Mouse (Mus musculus) liver, embryonic 13.5 days (tissue): Measurements from ENCODE around the gene Tnfsf11. TPM values are rescaled to one million over a fixed set of nuclear protein-coding genes. Genes with fewer than 3 reads are reported as not detected.

Source experiments
- ATAC-seq: fragments of 200-750 bp; cut with Nextera tagmentation; 2 replicates; pipeline ENCODE4 v1.8.0; 2017; ENCODE audit warnings: low read depth, mild to moderate bottlenecking, moderate number of reproducible peaks, moderate library complexity
- DNase-seq: peaks from one replicate; pipeline ENCODE4 v3.0.0; 2022
- H3K27ac ChIP-seq: fragments of 300-500 bp; sonication (generic); 2 replicates; pipeline ENCODE4 v1.5.1; 2015; ENCODE audit warnings: moderate library complexity, mild to moderate bottlenecking, inconsistent platforms
- H3K27me3 ChIP-seq: fragments of 300-500 bp; sonication (generic); 2 replicates; pipeline ENCODE4 v1.6.1; 2015; ENCODE audit warnings: mild to moderate bottlenecking, inconsistent platforms
- H3K36me3 ChIP-seq: fragments of 300-500 bp; sonication (generic); 2 replicates; pipeline ENCODE4 v1.6.1; 2015; ENCODE audit warnings: mild to moderate bottlenecking, inconsistent platforms
- H3K4me1 ChIP-seq: fragments of 300-500 bp; sonication (generic); replicated peaks from 2 replicates; pipeline ENCODE4 v1.6.1; 2015; ENCODE audit warnings: inconsistent platforms
- H3K4me2 ChIP-seq: fragments of 300-500 bp; sonication (generic); 2 replicates; pipeline ENCODE4 v1.6.1; 2015; ENCODE audit warnings: inconsistent platforms, mild to moderate bottlenecking, moderate library complexity
- H3K4me3 ChIP-seq: fragments of 300-500 bp; sonication (generic); replicated peaks from 2 replicates; pipeline ENCODE4 v1.5.1; 2015; ENCODE audit warnings: mild to moderate bottlenecking, inconsistent platforms
- H3K9ac ChIP-seq: fragments of 300-500 bp; sonication (generic); 2 replicates; pipeline ENCODE4 v1.6.1; 2015; ENCODE audit warnings: mild to moderate bottlenecking, inconsistent platforms
- H3K9me3 ChIP-seq: fragments of 300-500 bp; sonication (generic); replicated peaks from 2 replicates; pipeline ENCODE4 v1.6.1; 2016; ENCODE audit warnings: inconsistent platforms
- WGBS: fragments of 180-500 bp; shearing (Covaris S2); methylation state at CpG from one replicate; pipeline ENCODE4 v1.1.7; 2015; ENCODE audit not compliant: insufficient replicate concordance; 5-methylcytosine and 5-hydroxymethylcytosine counted together
- polyA plus RNA-seq: library from polyadenylated mRNA; unstranded; fragments of >200 nt; fragmentation: Nextera tagmentation; extraction: Ambion mirVana; gene quantifications from 2 replicates; pipeline ENCODE4 v1.2.1, GENCODE M21; 2015

Tnfsf11 gene
- polyA plus RNA-seq, 1 experiment from 2014 or later, result 0.08 TPM

- H3K36me3 ChIP-seq, result no peaks in the 10 kb centered on the region
- WGBS, result 43% methylated on average over 8 of the region's 8 CpGs
- H3K27ac ChIP-seq, result no peak overlapping the region
- no peak overlapping the region for H3K4me2 ChIP-seq
- H3K27me3 ChIP-seq, result no peaks in the 10 kb centered on the region
- H3K9me3 ChIP-seq, result no peaks in the 10 kb centered on the region
- no peaks in the 10 kb centered on the region for H3K4me1 ChIP-seq
- ATAC-seq (no peak), DNase-seq (no peak)
- H3K9ac ChIP-seq, result no peak overlapping the region
- no peak overlapping the region for H3K4me3 ChIP-seq
These were observed 22.1 kb upstream of the Tnfsf11 start for GRCm38 (mm10) chr14:78329765-78330451.

- ATAC-seq (no peak), DNase-seq (no peak)
- Histone ChIP-seq H3K36me3 (no peaks in the 10 kb centered on the region), H3K4me3 (no peak overlapping the region), H3K9me3 (no peaks in the 10 kb centered on the region), H3K27ac (no peak overlapping the region), H3K9ac (no peak overlapping the region), H3K4me2 (no peak overlapping the region), H3K27me3 (no peaks in the 10 kb centered on the region), H3K4me1 (no peaks in the 10 kb centered on the region)
- WGBS, result 67% methylated on average over 1 of the region's 1 CpGs
These were observed 15.5 kb upstream of the Tnfsf11 start for GRCm38 (mm10) chr14:78323356-78323755.

GRCm38 (mm10) chr14:78322916-78323315, 15.1 kb upstream of the Tnfsf11 start:
- H3K4me3 ChIP-seq, result no peak overlapping the region
- H3K36me3 ChIP-seq, result no peaks in the 10 kb centered on the region
- no peak for ATAC-seq
- no peak overlapping the region for H3K27ac ChIP-seq
- H3K9ac ChIP-seq, result no peak overlapping the region
- WGBS, result 54% methylated on average over 9 of the region's 9 CpGs
- no peak for DNase-seq
- H3K4me2 ChIP-seq, result no peak overlapping the region
- no peaks in the 10 kb centered on the region for H3K27me3 ChIP-seq
- no peaks in the 10 kb centered on the region for H3K4me1 ChIP-seq
- no peaks in the 10 kb centered on the region for H3K9me3 ChIP-seq

- ATAC-seq (no peak), DNase-seq (no peak)
- Histone ChIP-seq H3K36me3 (no peaks in the 10 kb centered on the region), H3K9ac (no peak overlapping the region), H3K4me3 (no peak overlapping the region), H3K4me2 (no peak overlapping the region), H3K9me3 (no peaks in the 10 kb centered on the region), H3K27me3 (no peaks in the 10 kb centered on the region), H3K27ac (no peak overlapping the region), H3K4me1 (no peaks in the 10 kb centered on the region)
- WGBS, result 61% methylated on average over 6 of the region's 6 CpGs
These were observed 12.4 kb upstream of the Tnfsf11 start for GRCm38 (mm10) chr14:78320248-78320647.

- Histone ChIP-seq H3K27me3 (no peaks in the 10 kb centered on the region), H3K9me3 (no peaks in the 10 kb centered on the region), H3K36me3 (no peaks in the 10 kb centered on the region), H3K9ac (no peak overlapping the region), H3K4me1 (no peaks in the 10 kb centered on the region), H3K4me2 (no peak overlapping the region), H3K4me3 (no peak overlapping the region), H3K27ac (no peak overlapping the region)
- no peak for DNase-seq
- ATAC-seq, result no peak
- WGBS, result 59% methylated on average over 5 of the region's 5 CpGs
These were observed 11.7 kb upstream of the Tnfsf11 start for GRCm38 (mm10) chr14:78319580-78319979.

- WGBS, result 55% methylated on average over 3 of the region's 3 CpGs
- H3K27ac ChIP-seq, result no peak overlapping the region
- H3K9ac ChIP-seq, result no peak overlapping the region
- no peaks in the 10 kb centered on the region for H3K27me3 ChIP-seq
- no peak overlapping the region for H3K4me3 ChIP-seq
- H3K4me1 ChIP-seq, result no peaks in the 10 kb centered on the region
- ATAC-seq (no peak), DNase-seq (no peak)
- H3K4me2 ChIP-seq, result no peak overlapping the region
- H3K36me3 ChIP-seq, result no peaks in the 10 kb centered on the region
- no peaks in the 10 kb centered on the region for H3K9me3 ChIP-seq
These were observed 11.2 kb upstream of the Tnfsf11 start for GRCm38 (mm10) chr14:78319000-78319399.

GRCm38 (mm10) chr14:78317623-78318022, 9.8 kb upstream of the Tnfsf11 start:
- Histone ChIP-seq H3K4me1 (no peaks in the 10 kb centered on the region), H3K27me3 (no peaks in the 10 kb centered on the region), H3K4me3 (no peak overlapping the region), H3K4me2 (no peak overlapping the region), H3K27ac (no peak overlapping the region), H3K9me3 (no peaks in the 10 kb centered on the region), H3K36me3 (no peaks in the 10 kb centered on the region), H3K9ac (no peak overlapping the region)
- ATAC-seq (no peak), DNase-seq (no peak)
- 53% methylated on average over 5 of the region's 5 CpGs for WGBS

GRCm38 (mm10) chr14:78300914-78301313, 6.9 kb downstream of the Tnfsf11 start:
- no peak for DNase-seq
- H3K36me3 ChIP-seq, result no peaks in the 10 kb centered on the region
- peaks cover 2% of the 10 kb centered on the region; the same call in 1 of the 2 replicates for H3K27me3 ChIP-seq
- no peaks in the 10 kb centered on the region for H3K4me1 ChIP-seq
- no peak overlapping the region for H3K9ac ChIP-seq
- H3K4me2 ChIP-seq, result no peak overlapping the region
- ATAC-seq, result no peak
- 58% methylated on average over 3 of the region's 3 CpGs for WGBS
- H3K9me3 ChIP-seq, result no peaks in the 10 kb centered on the region
- H3K4me3 ChIP-seq, result no peak overlapping the region
- no peak overlapping the region for H3K27ac ChIP-seq

GRCm38 (mm10) chr14:78292687-78293086, 15.2 kb downstream of the Tnfsf11 start:
- DNase-seq (no peak), ATAC-seq (no peak)
- H3K36me3 ChIP-seq, result no peaks in the 10 kb centered on the region
- no peaks in the 10 kb centered on the region for H3K4me1 ChIP-seq
- WGBS, result 74% methylated on average over 7 of the region's 7 CpGs
- H3K9me3 ChIP-seq, result no peaks in the 10 kb centered on the region; the same call in 1 of the 2 replicates
- H3K27me3 ChIP-seq, result no peaks in the 10 kb centered on the region
- no peak overlapping the region for H3K9ac ChIP-seq
- no peak overlapping the region for H3K4me2 ChIP-seq
- no peak overlapping the region for H3K27ac ChIP-seq
- no peak overlapping the region for H3K4me3 ChIP-seq

GRCm38 (mm10) chr14:78289912-78290523, 17.8 kb downstream of the Tnfsf11 start:
- no peak for ATAC-seq
- no peaks in the 10 kb centered on the region for H3K27me3 ChIP-seq
- 69% methylated on average over 9 of the region's 9 CpGs for WGBS

GRCm38 (mm10) chr14:78288903-78289302, 18.9 kb downstream of the Tnfsf11 start:
- H3K27me3 ChIP-seq, result no peaks in the 10 kb centered on the region
- H3K4me3 ChIP-seq, result no peak overlapping the region
- no peak overlapping the region for H3K27ac ChIP-seq
- no peak overlapping the region for H3K9ac ChIP-seq
- 50% methylated on average over 5 of the region's 5 CpGs for WGBS
- no peak overlapping the region for H3K4me2 ChIP-seq
- H3K36me3 ChIP-seq, result no peaks in the 10 kb centered on the region
- DNase-seq (no peak), ATAC-seq (no peak)
- no peaks in the 10 kb centered on the region for H3K4me1 ChIP-seq
- no peaks in the 10 kb centered on the region; the same call in 1 of the 2 replicates for H3K9me3 ChIP-seq

More at GRCm38 (mm10) chr14:78289912-78290523, 17.8 kb downstream of the Tnfsf11 start:
- no peak for DNase-seq
- H3K4me3 ChIP-seq, result no peak overlapping the region
- no peaks in the 10 kb centered on the region for H3K36me3 ChIP-seq
- H3K27ac ChIP-seq, result no peak overlapping the region
- H3K9ac ChIP-seq, result no peak overlapping the region
- H3K4me1 ChIP-seq, result no peaks in the 10 kb centered on the region
- H3K9me3 ChIP-seq, result no peaks in the 10 kb centered on the region; the same call in 1 of the 2 replicates
- H3K4me2 ChIP-seq, result no peak overlapping the region
